Mouse (Mus musculus) CH12.LX (cell line): ENCODE measurements around the gene Rilpl1.

Source experiments
- BHLHE40 ChIP-seq: IDR thresholded peaks from 2 replicates; pipeline ENCODE4 v1.6.1; 2011; ENCODE audit warnings: mild to moderate bottlenecking, low read depth, low read length, improper control_type of control experiment
- CTCF ChIP-seq, 2 experiments: IDR thresholded peaks in 1 of 2; conservative IDR thresholded peaks in 1 of 2; 2 replicates each; pipeline ENCODE4 v1.5.1; 2011 to 2012; ENCODE audit warnings: low read depth in 2 of 2, low read length in 2 of 2, improper control_type of control experiment in 1 of 2, inconsistent platforms in 1 of 2, mild to moderate bottlenecking in 1 of 2, moderate library complexity in 1 of 2
- EP300 ChIP-seq: IDR thresholded peaks from 2 replicates; pipeline ENCODE4 v1.6.1; 2011; ENCODE audit warnings: low read length, improper control_type of control experiment
- KAT2A ChIP-seq: IDR thresholded peaks from 2 replicates; pipeline ENCODE4 v1.6.1; 2012; ENCODE audit warnings: low read length, improper control_type of control experiment, inconsistent platforms; ENCODE audit not compliant: insufficient replicate concordance
- MAFK ChIP-seq: IDR thresholded peaks from 2 replicates; pipeline ENCODE4 v1.6.1; 2011; ENCODE audit warnings: low read length, improper control_type of control experiment; ENCODE audit not compliant: insufficient replicate concordance
- MYC ChIP-seq: IDR thresholded peaks from 2 replicates; pipeline ENCODE4 v1.6.1; 2011; ENCODE audit warnings: low read depth, mild to moderate bottlenecking, improper control_type of control experiment, low read length
- NELFE ChIP-seq: IDR thresholded peaks from 2 replicates; pipeline ENCODE4 v1.6.1; 2011; ENCODE audit warnings: low read depth, low read length, improper control_type of control experiment
- POLR2A ChIP-seq: IDR thresholded peaks from 2 replicates; pipeline ENCODE4 v1.6.1; 2011; ENCODE audit warnings: low read depth, mild to moderate bottlenecking, improper control_type of control experiment, low read length
- POLR2AphosphoS2 ChIP-seq: IDR thresholded peaks from 2 replicates; pipeline ENCODE4 v1.6.1; 2011; ENCODE audit warnings: low read depth, low read length, improper control_type of control experiment
- USF1 ChIP-seq: IDR thresholded peaks from 2 replicates; pipeline ENCODE4 v1.6.1; 2014; ENCODE audit warnings: low read depth, mild to moderate bottlenecking, inconsistent platforms, low read length, improper control_type of control experiment

DNA sequence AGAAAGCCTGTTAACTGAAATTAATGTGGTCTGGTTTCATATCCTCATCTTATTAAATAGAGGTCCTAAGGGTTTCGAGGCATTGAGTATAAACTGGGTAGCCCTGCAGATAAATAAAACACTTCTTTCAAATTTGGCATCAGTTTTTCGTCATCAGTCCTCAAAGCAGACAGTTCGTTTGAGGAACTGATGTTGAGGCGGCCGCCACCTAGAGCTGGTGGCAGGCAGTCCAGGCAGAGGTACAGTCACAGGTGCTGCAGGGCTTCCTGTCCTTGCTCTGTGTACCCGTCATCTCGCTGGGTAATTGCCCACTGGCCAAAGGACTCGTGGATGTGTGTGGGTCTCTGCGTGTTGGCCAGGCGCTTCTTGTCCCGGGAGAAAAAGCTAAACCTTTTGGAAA is 37.7 kb downstream of the Rilpl1 start:
- no peak for TF ChIP-seq CTCF (conservative IDR thresholded peaks at IDR 0.05 in 1 of 2, IDR thresholded peaks at IDR 0.05 in 1 of 2; ENCODE audit: low read depth in 2 of 2, low read length in 2 of 2)
- no peak for TF ChIP-seq POLR2AphosphoS2
- no peak; the same call in 1 of the 2 replicates for TF ChIP-seq POLR2A
- no peak for TF ChIP-seq EP300
- TF ChIP-seq USF1, result no peak
- no peak for TF ChIP-seq KAT2A
- no peak for TF ChIP-seq NELFE
- no peak for TF ChIP-seq MAFK
- no peak for TF ChIP-seq MYC
- TF ChIP-seq BHLHE40, result no peak
